Mouse (Mus musculus): ENCODE data around the gene Ebpl. TPM values are rescaled to one million over a fixed set of nuclear protein-coding genes. Genes with fewer than 3 reads are reported as not detected.
"Not testable (repeated sequence)": the region's sequence is repeated elsewhere in the genome, so short reads cannot be mapped to it uniquely, and the experiment has no call there.

The Ebpl gene
- total and polyA plus RNA-seq, 2 experiments from 2014 or later = 2.2 to 11.5 TPM

- H3K4me2 ChIP-seq (ENCODE audit: low read depth, low read length) = peak overlapping the region; percentile 38
- DNase-seq (ENCODE audit: low spot score) = peak; percentile 81
- H3K9ac ChIP-seq (replicated peaks; ENCODE audit: low read length) = no peak overlapping the region; the same call in 1 of the 2 replicates
- no peaks in the 10 kb centered on the region for H3K27me3 ChIP-seq (ENCODE audit: insufficient read depth, low read length)
- H3K9me3 ChIP-seq (ENCODE audit: low read length) = no peaks in the 10 kb centered on the region
- no peak overlapping the region for H3K4me3 ChIP-seq (ENCODE audit: low read length)
- no peaks in the 10 kb centered on the region for H3K36me3 ChIP-seq (ENCODE audit: insufficient read depth, low read length)
- no peak for TF ChIP-seq CTCF (IDR thresholded peaks at IDR 0.05; ENCODE audit: low read depth)
- peak overlapping the region; percentile 73 for H3K27ac ChIP-seq
- ATAC-seq = peak; percentile 62
- 27% methylated on average over 11 of the region's 11 CpGs for WGBS
- 0 out of 2 replicates have a peak, but pooled peaks cover 3% of the 10 kb centered on the region for H3K4me1 ChIP-seq (ENCODE audit: insufficient read depth, low read length)
These were observed 29.6 kb downstream of the Ebpl start for GRCm38 (mm10) chr14:61330591-61330990.

GRCm38 (mm10) chr14:61327618-61328450 is 32.4 kb downstream of the Ebpl start:
- DNase-seq (ENCODE audit: low spot score) = peak; percentile 92
- H3K27me3 ChIP-seq (ENCODE audit: insufficient read depth, low read length) = no peaks in the 10 kb centered on the region
- H3K36me3 ChIP-seq (ENCODE audit: insufficient read depth, low read length) = no peaks in the 10 kb centered on the region
- peak overlapping the region; percentile 3; the same call in 1 of the 2 replicates for H3K4me3 ChIP-seq (ENCODE audit: low read length)
- H3K27ac ChIP-seq = peak overlapping the region; percentile 79
- H3K9ac ChIP-seq (replicated peaks; ENCODE audit: low read length) = peak overlapping the region; percentile 35; the same call in 1 of the 2 replicates
- H3K9me3 ChIP-seq (ENCODE audit: low read length) = peaks cover 2% of the 10 kb centered on the region; the same call in 1 of the 2 replicates
- H3K4me1 ChIP-seq (ENCODE audit: insufficient read depth, low read length) = 0 out of 2 replicates have a peak, but pooled peaks cover 3% of the 10 kb centered on the region
- peak; percentile 88 for ATAC-seq
- peak overlapping the region; percentile 43 for H3K4me2 ChIP-seq (ENCODE audit: low read depth, low read length)
- WGBS = 17% methylated on average over 19 of the region's 19 CpGs
- TF ChIP-seq CTCF (IDR thresholded peaks at IDR 0.05; ENCODE audit: low read depth) = peak; percentile 38

- not testable (repeated sequence) for H3K27me3 ChIP-seq (ENCODE audit: insufficient read depth, low read length); H3K27ac ChIP-seq; H3K4me1 ChIP-seq (ENCODE audit: insufficient read depth, low read length); H3K9ac ChIP-seq (replicated peaks; ENCODE audit: low read length); H3K36me3 ChIP-seq (ENCODE audit: insufficient read depth, low read length); ATAC-seq; H3K9me3 ChIP-seq (ENCODE audit: low read length); H3K4me3 ChIP-seq (ENCODE audit: low read length)
- DNase-seq (ENCODE audit: low spot score) = peak; percentile 15
- 22% methylated on average over 6 of the region's 6 CpGs for WGBS
- peak; percentile 36 for TF ChIP-seq CTCF (IDR thresholded peaks at IDR 0.05; ENCODE audit: low read depth)
- H3K4me2 ChIP-seq (ENCODE audit: low read depth, low read length) = peak overlapping the region; percentile 43; the same call in 1 of the 2 replicates
These were observed 33.2 kb downstream of the Ebpl start for GRCm38 (mm10) chr14:61327007-61327406.

DNA sequence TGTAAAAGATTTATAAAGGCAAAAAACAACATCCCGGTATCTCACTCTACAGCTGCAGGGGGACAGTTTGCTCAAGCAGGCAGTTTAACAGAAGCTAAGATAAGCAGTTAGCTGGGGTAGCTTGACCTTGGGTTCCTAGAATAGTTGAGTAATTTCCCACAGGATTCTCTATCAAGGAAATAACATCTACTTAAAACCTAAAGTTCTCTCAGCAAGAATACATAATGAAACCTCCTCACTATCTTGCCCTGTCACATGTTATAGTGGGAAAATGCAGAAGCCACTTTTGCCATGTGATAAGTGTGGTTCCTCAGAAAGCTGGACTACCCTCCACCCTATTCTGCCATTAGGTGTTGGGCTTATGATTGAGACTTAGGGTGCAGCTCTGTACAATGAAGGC is 37.5 kb downstream of the Ebpl start:
- Histone ChIP-seq H3K9ac (replicated peaks; ENCODE audit: low read length) (no peak overlapping the region), H3K4me2 (ENCODE audit: low read depth, low read length) (no peak overlapping the region), H3K9me3 (ENCODE audit: low read length) (peaks cover 8% of the 10 kb centered on the region; the same call in 1 of the 2 replicates), H3K27ac (no peak overlapping the region), H3K4me3 (ENCODE audit: low read length) (no peak overlapping the region), H3K4me1 (ENCODE audit: insufficient read depth, low read length) (no peaks in the 10 kb centered on the region), H3K36me3 (ENCODE audit: insufficient read depth, low read length) (no peaks in the 10 kb centered on the region), H3K27me3 (ENCODE audit: insufficient read depth, low read length) (no peaks in the 10 kb centered on the region)
- ATAC-seq (no peak), DNase-seq (ENCODE audit: low spot score) (no peak)
- 91% methylated on average over 1 of the region's 1 CpGs for WGBS
- no peak for TF ChIP-seq CTCF (IDR thresholded peaks at IDR 0.05; ENCODE audit: low read depth)

DNA sequence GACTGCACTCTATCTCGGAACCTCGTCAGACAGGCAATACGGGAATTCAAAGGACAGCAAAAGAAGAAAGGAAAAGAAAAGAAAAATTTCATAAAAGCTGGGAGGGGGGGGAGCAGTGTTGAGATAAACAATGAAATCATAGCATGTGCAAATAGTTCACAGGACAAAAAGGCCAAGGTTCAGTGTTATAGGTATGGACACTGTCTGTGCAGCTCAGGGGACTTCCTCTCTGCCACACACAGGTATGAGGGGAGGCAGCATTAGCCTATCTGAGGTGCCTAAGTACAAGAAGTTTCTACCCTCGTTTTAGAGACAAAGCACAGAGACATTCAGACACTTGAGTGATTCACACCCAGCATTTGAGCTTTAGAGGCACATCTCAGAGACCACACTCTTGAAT is 39.0 kb downstream of the Ebpl start:
- H3K4me3 ChIP-seq (ENCODE audit: low read length) = no peak overlapping the region
- no peak overlapping the region for H3K27ac ChIP-seq
- H3K4me1 ChIP-seq (ENCODE audit: insufficient read depth, low read length) = no peaks in the 10 kb centered on the region
- WGBS = 86% methylated on average over 4 of the region's 4 CpGs
- no peak overlapping the region for H3K9ac ChIP-seq (replicated peaks; ENCODE audit: low read length)
- H3K4me2 ChIP-seq (ENCODE audit: low read depth, low read length) = no peak overlapping the region
- no peaks in the 10 kb centered on the region for H3K27me3 ChIP-seq (ENCODE audit: insufficient read depth, low read length)
- no peak for TF ChIP-seq CTCF (IDR thresholded peaks at IDR 0.05; ENCODE audit: low read depth)
- DNase-seq (ENCODE audit: low spot score) (no peak), ATAC-seq (no peak)
- H3K36me3 ChIP-seq (ENCODE audit: insufficient read depth, low read length) = no peaks in the 10 kb centered on the region
- peaks cover 8% of the 10 kb centered on the region; the same call in 1 of the 2 replicates for H3K9me3 ChIP-seq (ENCODE audit: low read length)

- H3K4me3 ChIP-seq (ENCODE audit: low read length) = no peak overlapping the region
- 95% methylated on average over 1 of the region's 1 CpGs for WGBS
- ATAC-seq = no peak
These were observed 39.5 kb downstream of the Ebpl start for GRCm38 (mm10) chr14:61320765-61321164.

GRCm38 (mm10) chr14:61316861-61317260 is 43.4 kb downstream of the Ebpl start:
- Histone ChIP-seq H3K9ac (replicated peaks; ENCODE audit: low read length) (no peak overlapping the region), H3K9me3 (ENCODE audit: low read length) (no peaks in the 10 kb centered on the region), H3K27me3 (ENCODE audit: insufficient read depth, low read length) (no peaks in the 10 kb centered on the region), H3K4me3 (ENCODE audit: low read length) (no peak overlapping the region), H3K27ac (no peak overlapping the region), H3K4me1 (ENCODE audit: insufficient read depth, low read length) (no peaks in the 10 kb centered on the region), H3K4me2 (ENCODE audit: low read depth, low read length) (no peak overlapping the region), H3K36me3 (ENCODE audit: insufficient read depth, low read length) (no peaks in the 10 kb centered on the region)
- peak; percentile 77 for TF ChIP-seq CTCF (IDR thresholded peaks at IDR 0.05; ENCODE audit: low read depth)
- WGBS = 45% methylated on average over 4 of the region's 4 CpGs
- peak; percentile 58; the same call in 1 of the 2 replicates for ATAC-seq
- peak; percentile 77 for DNase-seq (ENCODE audit: low spot score)

More at GRCm38 (mm10) chr14:61320765-61321164, 39.5 kb downstream of the Ebpl start:
- Histone ChIP-seq H3K36me3 (ENCODE audit: insufficient read depth, low read length) (no peaks in the 10 kb centered on the region), H3K4me2 (ENCODE audit: low read depth, low read length) (no peak overlapping the region), H3K9ac (replicated peaks; ENCODE audit: low read length) (no peak overlapping the region), H3K27me3 (ENCODE audit: insufficient read depth, low read length) (no peaks in the 10 kb centered on the region), H3K9me3 (ENCODE audit: low read length) (peaks cover 8% of the 10 kb centered on the region; the same call in 1 of the 2 replicates), H3K27ac (no peak overlapping the region), H3K4me1 (ENCODE audit: insufficient read depth, low read length) (no peaks in the 10 kb centered on the region)
- no peak for DNase-seq (ENCODE audit: low spot score)
- TF ChIP-seq CTCF (IDR thresholded peaks at IDR 0.05; ENCODE audit: low read depth) = no peak

All from hindbrain, postnatal 0 days (tissue).